ENCODE assay signal across 9 mouse cellular contexts in genomic region chr15:31417409-31417795, GRCm38 (mm10). TPM values are rescaled to one million over a fixed set of nuclear protein-coding genes. Genes with fewer than 3 reads are reported as not detected.
DNase-seq lines count a peak whose midpoint lies in the region; ATAC-seq and TF ChIP-seq lines count a peak whose summit lies in the region.
"Had no signal": no experiment of that assay in that cellular context is flagged by ENCODE, and none has a peak within 500 bp of the region (broad histone marks: within the 10 kb centered on the region; RNA-seq: fewer than 3 reads in every experiment).

No protein-coding gene starts in this region.

- DNase-seq in cerebellum, adult 18-20 months: peak; percentile 18 to 24
- DNase-seq in left cerebral cortex, adult 2 months (ENCODE audit: extremely low spot score in 1 of 2, low spot score in 2 of 2): no peak
- no peak for DNase-seq in left cerebral cortex, adult 8-10 months (ENCODE audit: low spot score in 2 of 2)
- DNase-seq in cerebellum, postnatal 10 days: peak; percentile 62 to 63
- peak; percentile 35 for DNase-seq in lung, postnatal 36 days
- no peak for DNase-seq in embryo, embryonic 11 days

- intact Hi-C loops in left cerebral cortex, adult 2 months (cut with DNase I): no loop called here

- 53% methylated on average over 6 of the region's 6 CpGs for WGBS in intestine, embryonic 15.5 days

- H3K36me3 ChIP-seq in intestine, embryonic 15.5 days: no peaks in the 10 kb centered on the region

- peak overlapping the region; percentile 92 for H3K27ac ChIP-seq in left cerebral cortex, adult 2 months
- H3K27ac ChIP-seq in intestine, embryonic 15.5 days: no peak overlapping the region

- TF ChIP-seq CTCF in left cerebral cortex, adult 2 months (IDR thresholded peaks at IDR 0.05): no peak

- H3K27me3 ChIP-seq in intestine, embryonic 15.5 days (replicated peaks): no peaks in the 10 kb centered on the region
- H3K27me3 ChIP-seq: megakaryocyte, embryonic 14.5 days had no signal

- H3K9me3 ChIP-seq in intestine, embryonic 15.5 days: no peaks in the 10 kb centered on the region

- no peak overlapping the region for H3K4me3 ChIP-seq in left cerebral cortex, adult 2 months
- H3K4me3 ChIP-seq in intestine, embryonic 15.5 days (replicated peaks): no peak overlapping the region

- no peaks in the 10 kb centered on the region for H3K4me1 ChIP-seq in intestine, embryonic 15.5 days (replicated peaks)

- ATAC-seq in cerebellum, adult (ENCODE audit: insufficient number of reproducible peaks, low FRiP score, low TSS enrichment): no peak
- no peak for ATAC-seq in intestine, embryonic 15.5 days

- H3K9ac ChIP-seq in intestine, embryonic 15.5 days: no peak overlapping the region

- no peak overlapping the region for H3K4me2 ChIP-seq in intestine, embryonic 15.5 days (replicated peaks)

RNA-seq across cellular contexts. Expression of gene Ropn1l, which starts 36.1 kb away (rescaled TPM):
- total RNA-seq in left cerebral cortex, adult 2 months (2021): 1 to 10 TPM in 1 of 2 experiments, under 1 TPM in 1; 0.75 to 1.0 TPM
- 1 to 10 TPM in 1 of 4 experiments, under 1 TPM in 2, not detected in 1; 0.53 to 1.3 (median 0.59) TPM for total RNA-seq in left cerebral cortex, adult 8-10 months (2022)
- 2.0 and 2.3 TPM in 2 replicates for polyA plus RNA-seq in intestine, embryonic 15.5 days (2015; fragmentation: Nextera tagmentation; extraction: Ambion mirVana)

RNA-seq across cellular contexts. Expression of gene Ankrd33b, which starts 49.9 kb away (rescaled TPM):
- 10 to 100 TPM; 79.6 to 93.7 TPM for total RNA-seq in left cerebral cortex, adult 2 months (2021)
- total RNA-seq in left cerebral cortex, adult 8-10 months (2022): 10 to 100 TPM; 61.4 to 76.2 (median 72.9) TPM
- 0.34 and 0.43 TPM in 2 replicates for polyA plus RNA-seq in intestine, embryonic 15.5 days (2015; fragmentation: Nextera tagmentation; extraction: Ambion mirVana)

Comparison
In these comparisons a context has a peak if more than half of its experiments do, and no peak if none do; other contexts are left out.
1. DNase-seq: peak in cerebellum, adult 18-20 months (2 of 2), cerebellum, postnatal 10 days (2 of 2) and lung, postnatal 36 days (single experiment); none in left cerebral cortex, adult 2 months (0 of 2), left cerebral cortex, adult 8-10 months (0 of 2) and embryo, embryonic 11 days (single experiment).